Mouse (Mus musculus) limb, embryonic 12.5 days (tissue): ENCODE data around the gene Stac. TPM values are rescaled to one million over a fixed set of nuclear protein-coding genes. Genes with fewer than 3 reads are reported as not detected.
A peak's percentile ranks its signal among the peaks of the same experiment; 100 is the strongest.

Experiments
- ATAC-seq: fragments of 200-750 bp; cut with Nextera tagmentation; 2 replicates; pipeline ENCODE4 v1.8.0; 2017; ENCODE audit warnings: low read depth, moderate TSS enrichment; ENCODE audit not compliant: insufficient number of reproducible peaks, insufficient read depth, low FRiP score, low TSS enrichment
- H3K27ac ChIP-seq: fragments of 300-500 bp; sonication (generic); 2 replicates; pipeline ENCODE4 v1.5.1; 2016; ENCODE audit warnings: mild to moderate bottlenecking, moderate library complexity
- H3K27me3 ChIP-seq: fragments of 300-500 bp; sonication (generic); 2 replicates; pipeline ENCODE4 v1.6.1; 2016; ENCODE audit warnings: mild to moderate bottlenecking, moderate library complexity
- H3K36me3 ChIP-seq: fragments of 300-500 bp; sonication (generic); 2 replicates; pipeline ENCODE4 v1.6.1; 2016; ENCODE audit warnings: mild to moderate bottlenecking, moderate library complexity
- H3K4me1 ChIP-seq: fragments of 300-500 bp; sonication (generic); replicated peaks from 2 replicates; pipeline ENCODE4 v1.6.1; 2016
- H3K4me2 ChIP-seq: fragments of 300-500 bp; sonication (generic); 2 replicates; pipeline ENCODE4 v1.6.1; 2016; ENCODE audit warnings: mild to moderate bottlenecking, moderate library complexity
- H3K4me3 ChIP-seq: fragments of 300-500 bp; sonication (generic); replicated peaks from 2 replicates; pipeline ENCODE4 v1.5.1; 2016; ENCODE audit warnings: mild to moderate bottlenecking
- H3K9ac ChIP-seq: fragments of 300-500 bp; sonication (generic); replicated peaks from 2 replicates; pipeline ENCODE4 v1.6.1; 2016; ENCODE audit warnings: mild to moderate bottlenecking, moderate library complexity
- H3K9me3 ChIP-seq: fragments of 300-500 bp; sonication (generic); 2 replicates; pipeline ENCODE4 v1.6.1; 2016; ENCODE audit warnings: mild to moderate bottlenecking, moderate library complexity
- WGBS: fragments of 180-500 bp; shearing (Covaris S2); methylation state at CpG from one replicate; pipeline ENCODE4 v1.1.7; 2016; 5-methylcytosine and 5-hydroxymethylcytosine counted together
- polyA plus RNA-seq: library from polyadenylated mRNA; unstranded; fragments of >200 nt; fragmentation: Nextera tagmentation; extraction: Ambion mirVana; gene quantifications from 2 replicates; pipeline ENCODE4 v1.2.1, GENCODE M21; 2016

The Stac gene
- polyA plus RNA-seq, 1 experiment from 2014 or later: 5.1 TPM

DNA sequence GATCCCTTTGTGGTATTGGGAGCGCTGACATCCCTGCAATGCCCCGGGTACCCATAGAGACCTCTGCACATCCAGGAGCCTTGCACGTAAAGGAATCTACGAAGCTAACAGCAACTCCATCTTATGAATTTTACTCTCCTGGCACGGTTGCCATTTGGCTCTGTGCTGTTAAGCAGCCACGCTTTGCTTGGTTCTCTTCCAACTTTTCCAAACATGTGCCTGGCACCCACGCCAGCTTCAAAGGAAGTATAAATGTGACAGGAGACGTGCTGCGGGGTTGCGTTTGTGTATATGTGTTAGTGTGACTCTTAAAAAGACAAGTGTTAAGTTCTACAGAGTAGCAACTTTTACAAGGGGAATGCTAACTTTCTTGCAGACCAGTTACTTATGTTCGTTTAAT is 1.0 kb downstream of the Stac start:
- Histone ChIP-seq H3K27ac (no peak overlapping the region), H3K4me2 (peak overlapping the region; percentile 97)

DNA sequence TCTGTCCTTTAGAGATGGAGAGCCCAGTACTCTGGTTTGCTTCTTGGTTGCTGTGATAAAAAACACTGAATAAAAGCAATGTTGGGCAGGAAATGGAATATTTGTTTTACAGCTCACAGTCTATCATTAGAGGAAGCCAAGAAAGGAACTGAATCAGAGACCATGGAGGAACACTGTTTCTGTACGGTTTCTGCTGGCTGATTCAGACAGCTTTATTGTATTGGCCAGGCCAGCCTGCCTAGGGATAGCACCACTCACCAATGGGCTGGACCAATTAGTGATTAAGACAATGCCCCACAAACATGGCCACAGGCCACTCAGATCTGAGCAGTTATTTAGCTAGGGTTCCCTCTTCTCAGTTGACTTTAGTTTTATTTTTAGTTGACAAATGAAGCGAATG is 6.0 kb downstream of the Stac start:
- peaks cover 7% of the 10 kb centered on the region for H3K27me3 ChIP-seq
- no peak overlapping the region for H3K4me2 ChIP-seq
- 81% methylated on average over 2 of the region's 2 CpGs for WGBS
- no peaks in the 10 kb centered on the region for H3K9me3 ChIP-seq
- no peak overlapping the region for H3K4me3 ChIP-seq
- no peak overlapping the region for H3K9ac ChIP-seq
- no peaks in the 10 kb centered on the region for H3K4me1 ChIP-seq
- no peak overlapping the region for H3K27ac ChIP-seq
- ATAC-seq: no peak
- no peaks in the 10 kb centered on the region for H3K36me3 ChIP-seq

More for the DNA sequence above, 1.0 kb downstream of the Stac start:
- no peak for ATAC-seq
- Histone ChIP-seq H3K9me3 (no peaks in the 10 kb centered on the region), H3K9ac (no peak overlapping the region), H3K36me3 (no peaks in the 10 kb centered on the region), H3K4me1 (peaks cover 11% of the 10 kb centered on the region; the same call in 1 of the 2 replicates), H3K27me3 (peaks cover 22% of the 10 kb centered on the region), H3K4me3 (peak overlapping the region; percentile 62; the same call in 1 of the 2 replicates)
- 73% methylated on average over 11 of the region's 11 CpGs for WGBS

DNA sequence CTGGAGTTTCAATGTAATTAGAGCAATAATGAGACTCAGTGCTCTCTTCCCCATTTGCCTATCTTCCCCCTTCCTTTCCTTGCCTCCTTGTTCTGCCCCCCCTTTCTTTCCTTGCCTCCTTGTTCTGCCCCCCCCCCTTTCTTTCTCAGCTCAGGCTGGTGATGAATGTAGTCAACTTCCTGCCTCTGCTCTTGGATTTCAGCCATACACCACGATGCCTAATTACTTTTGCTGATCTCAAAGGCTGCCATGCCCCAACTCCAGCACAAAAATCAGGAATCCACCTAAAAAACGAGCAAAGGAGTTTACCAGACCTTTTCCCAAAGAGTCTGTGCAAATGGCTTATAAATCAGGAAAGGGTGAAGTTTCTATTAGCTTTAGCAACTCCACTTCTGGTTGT is 10.6 kb downstream of the Stac start:
- WGBS: 14% methylated on average over 2 of the region's 2 CpGs
- no peak for ATAC-seq
- H3K4me2 ChIP-seq: no peak overlapping the region
- no peaks in the 10 kb centered on the region for H3K4me1 ChIP-seq
- no peak overlapping the region for H3K4me3 ChIP-seq
- H3K9ac ChIP-seq: no peak overlapping the region
- H3K36me3 ChIP-seq: no peaks in the 10 kb centered on the region
- H3K27ac ChIP-seq: no peak overlapping the region
- no peaks in the 10 kb centered on the region for H3K27me3 ChIP-seq
- H3K9me3 ChIP-seq: no peaks in the 10 kb centered on the region

DNA sequence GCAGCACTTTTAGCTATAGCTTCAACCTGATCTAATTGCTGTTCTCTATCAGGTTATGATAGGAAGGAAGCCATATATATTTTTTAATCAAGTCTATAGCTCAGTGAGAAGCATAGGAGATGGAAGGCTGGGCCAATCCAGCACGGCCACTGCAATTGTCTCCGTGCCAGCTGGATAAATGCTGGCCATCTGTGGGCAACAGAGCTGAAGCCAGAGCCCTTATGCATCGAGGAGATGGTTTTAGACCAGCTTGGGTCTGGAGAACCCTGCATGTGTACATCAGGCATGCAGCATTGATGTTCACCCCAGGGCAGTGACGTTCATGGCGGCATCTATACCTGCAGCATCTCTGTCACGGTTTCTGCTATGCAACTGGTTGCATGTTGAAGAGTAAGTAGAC is 20.3 kb downstream of the Stac start:
- Histone ChIP-seq H3K9me3 (no peaks in the 10 kb centered on the region), H3K4me1 (no peaks in the 10 kb centered on the region), H3K4me3 (no peak overlapping the region), H3K9ac (no peak overlapping the region), H3K27ac (no peak overlapping the region), H3K4me2 (no peak overlapping the region), H3K36me3 (no peaks in the 10 kb centered on the region), H3K27me3 (no peaks in the 10 kb centered on the region)
- ATAC-seq: no peak
- WGBS: 92% methylated on average over 6 of the region's 6 CpGs

DNA sequence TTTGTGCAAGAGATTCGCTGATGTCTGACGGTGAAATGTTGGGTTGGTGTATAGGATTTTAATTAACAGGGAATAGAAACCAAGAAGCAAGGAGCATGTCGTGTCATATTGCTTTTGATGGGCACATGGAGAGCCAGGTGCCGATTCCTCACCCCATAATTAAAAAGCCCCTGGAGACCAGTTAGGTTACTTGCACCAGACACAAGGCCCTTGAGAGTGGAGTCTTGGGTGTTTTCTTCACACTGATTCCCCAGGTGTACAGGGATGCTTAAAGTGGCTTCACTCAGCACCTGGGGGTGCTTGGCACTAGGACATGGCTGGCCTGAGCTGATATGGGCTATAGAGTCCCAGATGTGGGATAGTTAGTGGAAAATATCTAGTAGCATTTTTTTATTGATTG is 35.1 kb downstream of the Stac start:
- 81% methylated on average over 4 of the region's 4 CpGs for WGBS
- Histone ChIP-seq H3K27ac (no peak overlapping the region), H3K4me1 (no peaks in the 10 kb centered on the region), H3K4me3 (no peak overlapping the region), H3K36me3 (no peaks in the 10 kb centered on the region), H3K4me2 (no peak overlapping the region), H3K27me3 (no peaks in the 10 kb centered on the region), H3K9me3 (no peaks in the 10 kb centered on the region), H3K9ac (no peak overlapping the region)
- no peak for ATAC-seq

DNA sequence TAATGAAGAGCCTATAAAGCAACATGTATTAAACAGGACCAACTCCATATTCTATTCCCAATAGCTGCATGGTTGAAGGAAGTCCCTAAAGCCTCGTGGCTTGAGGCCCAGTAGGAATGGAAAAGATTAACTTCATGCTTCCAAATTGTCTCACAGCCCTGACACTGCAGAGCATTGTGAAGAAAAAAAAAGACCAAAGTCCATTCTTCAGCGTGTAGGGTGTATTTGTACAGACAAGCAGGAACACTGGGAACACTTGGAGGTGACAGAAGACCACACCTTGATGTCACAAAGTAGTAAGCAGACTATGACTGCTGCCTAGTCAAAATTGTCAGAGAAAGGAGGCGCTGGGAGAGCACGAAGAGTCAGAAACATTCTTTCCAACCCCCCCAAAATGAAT is 45.9 kb downstream of the Stac start:
- no peak for ATAC-seq
- 79% methylated on average over 4 of the region's 4 CpGs for WGBS
- Histone ChIP-seq H3K4me1 (peaks cover 11% of the 10 kb centered on the region; the same call in 1 of the 2 replicates), H3K4me2 (no peak overlapping the region), H3K36me3 (no peaks in the 10 kb centered on the region), H3K27ac (no peak overlapping the region), H3K4me3 (no peak overlapping the region), H3K27me3 (no peaks in the 10 kb centered on the region), H3K9me3 (no peaks in the 10 kb centered on the region), H3K9ac (no peak overlapping the region)

DNA sequence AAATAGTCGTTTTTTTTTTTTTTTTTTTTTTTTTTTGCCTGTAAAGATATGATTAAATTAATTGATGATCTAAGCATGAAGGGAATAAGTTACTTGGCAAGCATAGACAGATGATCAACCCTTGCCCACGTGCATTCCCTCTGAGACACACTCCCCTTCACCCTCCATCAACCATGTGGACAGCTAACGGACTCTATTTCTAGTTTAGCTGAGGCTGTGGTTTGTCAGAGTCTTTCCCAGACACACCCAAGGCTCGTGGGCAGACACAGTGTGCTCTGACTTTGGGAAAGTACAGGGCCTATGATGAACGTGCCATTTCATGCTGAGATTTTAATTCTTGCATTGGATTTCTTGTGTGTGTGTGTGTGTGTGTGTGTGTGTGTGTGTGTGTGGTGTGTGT is 46.8 kb downstream of the Stac start:
- ATAC-seq: no peak
- 81% methylated on average over 5 of the region's 5 CpGs for WGBS
- H3K36me3 ChIP-seq: no peaks in the 10 kb centered on the region

DNA sequence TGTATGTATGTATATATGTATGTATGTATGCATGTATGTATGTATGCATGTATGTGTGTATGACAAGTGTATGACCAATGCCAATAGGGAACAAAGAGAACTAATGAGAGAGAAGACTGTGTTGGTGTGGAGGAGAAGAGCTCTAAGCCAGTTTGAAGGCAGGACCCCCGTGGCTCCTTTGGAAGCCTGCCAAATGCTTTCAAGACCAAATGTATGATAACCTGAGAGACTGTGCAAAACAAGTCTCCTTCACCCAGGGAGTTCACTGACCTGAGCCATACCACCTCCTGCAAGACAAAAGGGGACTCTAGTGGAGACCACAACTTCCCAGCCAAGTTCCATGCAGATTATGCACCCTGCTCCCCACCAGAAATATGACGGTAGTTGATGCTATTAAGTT is 52.5 kb downstream of the Stac start:
- H3K9me3 ChIP-seq: no peaks in the 10 kb centered on the region
- WGBS: 75% methylated on average over 2 of the region's 2 CpGs
- no peaks in the 10 kb centered on the region for H3K4me1 ChIP-seq
- H3K27me3 ChIP-seq: no peaks in the 10 kb centered on the region
- H3K4me2 ChIP-seq: no peak overlapping the region
- no peaks in the 10 kb centered on the region for H3K36me3 ChIP-seq
- no peak overlapping the region for H3K27ac ChIP-seq
- H3K9ac ChIP-seq: no peak overlapping the region
- no peak overlapping the region for H3K4me3 ChIP-seq
- no peak for ATAC-seq

More for the DNA sequence above, 46.8 kb downstream of the Stac start:
- H3K4me3 ChIP-seq: no peak overlapping the region
- H3K27ac ChIP-seq: no peak overlapping the region
- H3K9ac ChIP-seq: no peak overlapping the region
- no peaks in the 10 kb centered on the region for H3K27me3 ChIP-seq
- H3K4me2 ChIP-seq: no peak overlapping the region
- no peaks in the 10 kb centered on the region for H3K9me3 ChIP-seq
- H3K4me1 ChIP-seq: peaks cover 11% of the 10 kb centered on the region; the same call in 1 of the 2 replicates

DNA sequence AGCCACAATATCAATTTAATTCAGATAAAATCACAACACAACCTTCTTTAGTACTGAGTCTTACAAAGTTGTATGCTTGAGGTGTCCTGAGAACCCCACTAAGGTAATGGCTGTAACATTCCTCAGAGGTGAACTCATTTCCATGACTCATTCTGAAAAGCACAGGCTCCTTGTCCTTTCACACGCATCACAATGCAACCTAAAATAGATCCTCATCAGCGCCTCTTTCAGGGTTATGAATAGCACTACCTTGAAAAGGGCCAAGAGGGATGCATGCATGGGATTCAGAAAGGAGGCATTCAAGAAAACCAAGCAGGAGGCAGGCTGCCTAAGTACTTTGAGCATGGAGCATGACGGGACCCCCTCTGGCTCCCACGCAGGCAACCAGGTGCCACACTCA is 57.3 kb downstream of the Stac start:
- no peak for ATAC-seq

DNA sequence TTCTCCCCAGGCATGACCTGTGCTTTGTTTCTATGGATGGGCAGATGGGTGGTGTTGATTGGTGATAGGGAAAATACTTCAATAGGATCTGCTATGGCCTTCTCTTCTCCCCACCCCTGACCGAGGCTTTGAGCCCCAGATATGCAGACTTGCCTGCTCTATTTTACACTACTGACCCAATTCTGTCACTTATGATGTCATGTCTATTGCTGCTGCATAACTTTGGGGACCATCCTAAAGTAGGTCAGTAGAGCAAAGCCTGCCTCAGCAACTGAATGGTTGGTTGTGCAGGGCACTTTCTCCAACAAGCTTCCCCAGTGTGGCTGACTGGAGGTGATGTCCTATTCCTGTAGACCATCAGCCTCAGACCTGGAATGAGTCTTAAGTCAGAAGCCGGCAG is 69.0 kb downstream of the Stac start:
- ATAC-seq: no peak
- Histone ChIP-seq H3K9me3 (no peaks in the 10 kb centered on the region), H3K4me2 (no peak overlapping the region), H3K9ac (no peak overlapping the region), H3K27me3 (no peaks in the 10 kb centered on the region), H3K27ac (no peak overlapping the region), H3K36me3 (no peaks in the 10 kb centered on the region), H3K4me3 (no peak overlapping the region), H3K4me1 (no peaks in the 10 kb centered on the region)
- 88% methylated on average over 2 of the region's 2 CpGs for WGBS

More for the DNA sequence above, 57.3 kb downstream of the Stac start:
- 81% methylated on average over 4 of the region's 4 CpGs for whole genome bisulfite sequencing
- H3K4me2 ChIP-seq: no peak overlapping the region
- H3K27me3 ChIP-seq: no peaks in the 10 kb centered on the region
- no peaks in the 10 kb centered on the region for H3K4me1 ChIP-seq
- no peak overlapping the region for H3K27ac ChIP-seq
- H3K9ac ChIP-seq: no peak overlapping the region
- H3K36me3 ChIP-seq: no peaks in the 10 kb centered on the region
- H3K4me3 ChIP-seq: no peak overlapping the region
- H3K9me3 ChIP-seq: no peaks in the 10 kb centered on the region

DNA sequence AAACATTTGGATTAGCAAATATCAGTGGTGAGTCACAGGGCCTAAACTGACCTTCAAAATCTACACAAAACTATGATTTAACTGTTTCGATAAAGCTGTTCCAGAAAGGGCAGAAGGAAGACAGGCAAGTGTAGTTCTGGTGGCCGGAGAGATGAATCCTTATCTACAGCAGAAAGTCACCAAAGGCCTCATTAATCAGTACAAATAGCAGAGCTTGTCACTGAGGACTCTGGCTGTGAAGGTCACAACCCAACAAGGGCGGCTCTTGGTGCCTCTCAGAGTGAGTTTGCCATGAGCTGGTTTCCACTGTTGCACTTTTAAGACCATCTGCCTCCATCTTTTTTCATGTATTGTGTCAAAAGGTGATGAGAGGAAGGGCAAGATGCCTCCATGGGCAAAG is 78.8 kb downstream of the Stac start:
- Histone ChIP-seq H3K27ac (no peak overlapping the region), H3K9ac (no peak overlapping the region), H3K4me2 (no peak overlapping the region), H3K27me3 (no peaks in the 10 kb centered on the region), H3K4me3 (no peak overlapping the region), H3K36me3 (no peaks in the 10 kb centered on the region), H3K9me3 (no peaks in the 10 kb centered on the region), H3K4me1 (no peaks in the 10 kb centered on the region; the same call in 1 of the 2 replicates)
- ATAC-seq: no peak
- WGBS: 68% methylated on average over 3 of the region's 3 CpGs

DNA sequence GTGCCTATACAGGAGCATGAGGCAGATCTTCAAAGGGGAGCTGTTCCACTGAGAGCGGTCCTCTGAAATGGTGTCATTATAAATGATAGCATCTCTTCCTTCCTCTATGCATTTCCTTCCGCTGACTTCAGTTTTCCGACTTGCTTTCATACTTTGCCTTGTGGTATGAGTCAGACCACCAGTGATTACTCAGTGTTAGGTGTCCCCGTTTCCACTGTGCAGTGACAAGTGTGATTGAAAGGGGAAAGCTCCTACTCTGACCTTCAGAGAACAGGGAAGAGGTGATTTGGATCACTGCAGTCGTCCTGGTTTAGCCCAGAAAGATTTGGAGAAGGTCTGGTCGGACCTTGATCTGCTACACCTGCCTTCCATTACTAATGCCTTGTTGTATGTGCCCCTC is 81.4 kb downstream of the Stac start:
- H3K9ac ChIP-seq: no peak overlapping the region
- H3K27me3 ChIP-seq: no peaks in the 10 kb centered on the region
- WGBS: 54% methylated on average over 6 of the region's 6 CpGs
- no peaks in the 10 kb centered on the region for H3K9me3 ChIP-seq
- no peaks in the 10 kb centered on the region for H3K36me3 ChIP-seq
- H3K4me2 ChIP-seq: no peak overlapping the region
- no peak overlapping the region for H3K4me3 ChIP-seq
- ATAC-seq: no peak
- H3K4me1 ChIP-seq: peaks cover 3% of the 10 kb centered on the region; the same call in 1 of the 2 replicates
- no peak overlapping the region for H3K27ac ChIP-seq
